Mouse (Mus musculus) hindbrain, postnatal 0 days (tissue): ENCODE measurements at regions not wholly inside any gene's neighbourhood (a gene's known extent, or its start where the extent isn't known, plus 50 kb on each side); places are given as distances from the start of the nearest gene placed in this dataset.

Source experiments
- ATAC-seq: fragments of 200-750 bp; cut with Nextera tagmentation; 2 replicates; pipeline ENCODE4 v1.8.0; 2017; ENCODE audit warnings: mild to moderate bottlenecking, moderate TSS enrichment, moderate library complexity
- DNase-seq: peaks from one replicate; pipeline ENCODE4 v3.0.0-alpha.2; 2015; ENCODE audit warnings: low spot score
- H3K27ac ChIP-seq: fragments of 300-500 bp; sonication (generic); 2 replicates; pipeline ENCODE4 v1.5.1; 2014; ENCODE audit warnings: mild to moderate bottlenecking
- H3K27me3 ChIP-seq: fragments of 300-500 bp; sonication (generic); 2 replicates; pipeline ENCODE4 v1.6.1; 2014; ENCODE audit warnings: low read length, mixed read lengths; ENCODE audit not compliant: insufficient read depth
- H3K36me3 ChIP-seq: fragments of 300-500 bp; sonication (generic); 2 replicates; pipeline ENCODE4 v1.6.1; 2014; ENCODE audit warnings: low read length, mixed read lengths; ENCODE audit not compliant: insufficient read depth
- H3K4me1 ChIP-seq: fragments of 300-500 bp; sonication (generic); 2 replicates; pipeline ENCODE4 v1.6.1; 2014; ENCODE audit warnings: antibody characterized with exemption, low read length, mixed read lengths; ENCODE audit not compliant: insufficient read depth
- H3K4me2 ChIP-seq: fragments of 300-500 bp; sonication (generic); 2 replicates; pipeline ENCODE4 v1.6.1; 2014; ENCODE audit warnings: low read depth, mild to moderate bottlenecking, low read length, moderate library complexity, mixed read lengths
- H3K4me3 ChIP-seq: fragments of 300-500 bp; sonication (generic); 2 replicates; pipeline ENCODE4 v1.5.1; 2014; ENCODE audit warnings: low read length
- H3K9ac ChIP-seq: fragments of 300-500 bp; sonication (generic); replicated peaks from 2 replicates; pipeline ENCODE4 v1.6.1; 2014; ENCODE audit warnings: mild to moderate bottlenecking, low read length, moderate library complexity, mixed read lengths
- H3K9me3 ChIP-seq: fragments of 300-500 bp; sonication (generic); 2 replicates; pipeline ENCODE4 v1.6.1; 2016; ENCODE audit warnings: low read length, mixed read lengths
- CTCF ChIP-seq: IDR thresholded peaks from 2 replicates; pipeline ENCODE4 v1.5.1; 2016; ENCODE audit warnings: antibody characterized with exemption, control low read depth, low read depth
- WGBS: fragments of 180-500 bp; shearing (Covaris S2); extraction: QIAGEN DNeasy Blood & Tissue Kit; methylation state at CpG from one replicate; pipeline ENCODE4 v1.1.7; 2014; 5-methylcytosine and 5-hydroxymethylcytosine counted together

- Histone ChIP-seq H3K27ac (no peak overlapping the region), H3K27me3 (no peaks in the 10 kb centered on the region), H3K9me3 (no peaks in the 10 kb centered on the region), H3K4me1 (0 out of 2 replicates have a peak, but pooled peaks cover 2% of the 10 kb centered on the region), H3K9ac (no peak overlapping the region), H3K4me3 (no peak overlapping the region), H3K36me3 (no peaks in the 10 kb centered on the region), H3K4me2 (no peak overlapping the region)
- 50% methylated on average over 4 of the region's 4 CpGs for WGBS
- TF ChIP-seq CTCF, result no peak
- DNase-seq, result no peak
- no peak for ATAC-seq
Measured at GRCm38 (mm10) chr1:83752976-83753375, 345.0 kb upstream of the Sphkap start.

- Histone ChIP-seq H3K27me3 (no peaks in the 10 kb centered on the region), H3K4me1 (0 out of 2 replicates have a peak, but pooled peaks cover 2% of the 10 kb centered on the region), H3K4me3 (no peak overlapping the region), H3K36me3 (no peaks in the 10 kb centered on the region), H3K9ac (no peak overlapping the region), H3K4me2 (no peak overlapping the region), H3K9me3 (no peaks in the 10 kb centered on the region), H3K27ac (peak overlapping the region; percentile 18; the same call in 1 of the 2 replicates)
- WGBS, result 19% methylated on average over 4 of the region's 4 CpGs
- TF ChIP-seq CTCF, result no peak
- DNase-seq, result peak; percentile 53
- peak; percentile 67 for ATAC-seq
Measured at GRCm38 (mm10) chr1:83748974-83749373, 341.0 kb upstream of the Sphkap start.

- no peak for TF ChIP-seq CTCF
- H3K9ac ChIP-seq, result no peak overlapping the region
- DNase-seq (no peak), ATAC-seq (no peak)
- H3K27me3 ChIP-seq, result no peaks in the 10 kb centered on the region
- 55% methylated on average over 3 of the region's 3 CpGs for WGBS
- H3K36me3 ChIP-seq, result no peaks in the 10 kb centered on the region
- no peak overlapping the region for H3K4me2 ChIP-seq
- no peak overlapping the region for H3K4me3 ChIP-seq
- no peak overlapping the region for H3K27ac ChIP-seq
- 0 out of 2 replicates have a peak, but pooled peaks cover 2% of the 10 kb centered on the region for H3K4me1 ChIP-seq
- H3K9me3 ChIP-seq, result no peaks in the 10 kb centered on the region
Measured at GRCm38 (mm10) chr1:83748061-83748460, 340.1 kb upstream of the Sphkap start.

GRCm38 (mm10) chr1:83747412-83747811 lies 339.4 kb upstream of the Sphkap start:
- WGBS, result 85% methylated on average over 3 of the region's 3 CpGs
- no peak for ATAC-seq
- Histone ChIP-seq H3K27me3 (no peaks in the 10 kb centered on the region), H3K4me1 (no peaks in the 10 kb centered on the region), H3K4me3 (no peak overlapping the region), H3K27ac (no peak overlapping the region), H3K9me3 (no peaks in the 10 kb centered on the region), H3K36me3 (no peaks in the 10 kb centered on the region), H3K9ac (no peak overlapping the region), H3K4me2 (no peak overlapping the region)
- no peak for TF ChIP-seq CTCF
- no peak for DNase-seq

GRCm38 (mm10) chr1:83746036-83746435 lies 338.0 kb upstream of the Sphkap start:
- no peak overlapping the region for H3K4me3 ChIP-seq
- H3K4me1 ChIP-seq, result no peaks in the 10 kb centered on the region
- no peak overlapping the region for H3K4me2 ChIP-seq
- H3K9ac ChIP-seq, result no peak overlapping the region
- 0 out of 2 replicates have a peak overlapping the region, but pooled peaks have one; percentile 1 for H3K27ac ChIP-seq
- peak; percentile 87 for TF ChIP-seq CTCF
- H3K27me3 ChIP-seq, result no peaks in the 10 kb centered on the region
- no peaks in the 10 kb centered on the region for H3K9me3 ChIP-seq
- peak; percentile 89 for DNase-seq
- 25% methylated on average over 6 of the region's 6 CpGs for WGBS
- H3K36me3 ChIP-seq, result no peaks in the 10 kb centered on the region
- ATAC-seq, result peak; percentile 89

GRCm38 (mm10) chr1:83736428-83737117 lies 328.6 kb upstream of the Sphkap start:
- peak; percentile 88 for ATAC-seq
- no peaks in the 10 kb centered on the region for H3K4me1 ChIP-seq
- H3K27ac ChIP-seq, result no peak overlapping the region
- H3K4me2 ChIP-seq, result no peak overlapping the region
- WGBS, result 46% methylated on average over 2 of the region's 2 CpGs
- H3K36me3 ChIP-seq, result no peaks in the 10 kb centered on the region
- H3K4me3 ChIP-seq, result no peak overlapping the region
- TF ChIP-seq CTCF, result peak; percentile 79
- DNase-seq, result peak; percentile 84
- no peak overlapping the region for H3K9ac ChIP-seq
- H3K9me3 ChIP-seq, result no peaks in the 10 kb centered on the region
- no peaks in the 10 kb centered on the region for H3K27me3 ChIP-seq

- ATAC-seq, result no peak
- TF ChIP-seq CTCF, result no peak
- DNase-seq, result no peak
- WGBS, result 66% methylated on average over 1 of the region's 1 CpGs
- no peaks in the 10 kb centered on the region for H3K4me1 ChIP-seq
- H3K27ac ChIP-seq, result no peak overlapping the region
- H3K27me3 ChIP-seq, result no peaks in the 10 kb centered on the region
- no peak overlapping the region for H3K9ac ChIP-seq
- no peak overlapping the region for H3K4me3 ChIP-seq
- no peak overlapping the region for H3K4me2 ChIP-seq
- H3K36me3 ChIP-seq, result no peaks in the 10 kb centered on the region
- H3K9me3 ChIP-seq, result no peaks in the 10 kb centered on the region
Measured at GRCm38 (mm10) chr1:83731682-83732081, 323.7 kb upstream of the Sphkap start.
